Mouse (Mus musculus) liver, adult 2 months (tissue): ENCODE results near the gene Nmb.

ENCODE experiments used
- CTCF ChIP-seq: fragments of 200-500 bp; IDR thresholded peaks from 2 replicates; pipeline ENCODE4 v1.5.1; 2011; ENCODE audit warnings: low read depth, low read length, control low read depth
- POLR2A ChIP-seq: fragments of 200-500 bp; IDR thresholded peaks from 2 replicates; pipeline ENCODE4 v1.6.1; 2011; ENCODE audit warnings: low read length, control low read depth; ENCODE audit not compliant: insufficient read depth; ENCODE audit errors: extremely low read depth

DNA sequence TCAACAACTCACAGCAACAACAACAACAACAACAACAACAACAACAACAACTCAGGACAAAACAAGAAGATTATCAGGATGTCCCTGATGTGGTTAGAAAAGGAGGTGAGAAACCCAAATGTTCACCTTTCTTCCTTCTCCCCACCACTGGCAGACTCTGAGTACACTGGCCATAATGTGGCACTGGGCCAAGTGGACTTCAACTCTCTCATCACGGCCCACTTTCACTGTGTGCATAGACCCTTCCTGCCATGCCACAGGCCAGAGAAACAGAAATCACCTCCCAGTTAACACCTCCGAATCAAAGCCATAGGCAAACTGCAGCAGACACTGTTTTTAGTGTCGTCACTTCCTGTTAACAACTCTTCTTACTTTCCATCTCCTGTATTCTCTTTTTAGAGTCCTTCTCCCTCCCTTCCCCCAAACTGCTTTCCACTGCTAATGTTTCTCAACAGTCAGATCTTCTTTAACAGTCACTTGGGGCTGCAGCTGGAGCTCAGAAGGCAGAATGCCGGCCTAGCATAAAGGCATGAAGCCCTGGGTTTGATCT, 13.1 kb upstream of the Nmb start:
- TF ChIP-seq CTCF (no peak), POLR2A (no peak)
